Mouse (Mus musculus): ENCODE measurements around the gene Borcs5. TPM values are rescaled to one million over a fixed set of nuclear protein-coding genes. Genes with fewer than 3 reads are reported as not detected.

The Borcs5 gene
- total RNA-seq, 2 experiments from 2014 or later = 38.1 to 43.7 TPM

- no peak for DNase-seq (ENCODE audit: low spot score in 2 of 2)
Measured at GRCm38 (mm10) chr6:134713321-134713720, 74.0 kb downstream of the Borcs5 start.

DNA sequence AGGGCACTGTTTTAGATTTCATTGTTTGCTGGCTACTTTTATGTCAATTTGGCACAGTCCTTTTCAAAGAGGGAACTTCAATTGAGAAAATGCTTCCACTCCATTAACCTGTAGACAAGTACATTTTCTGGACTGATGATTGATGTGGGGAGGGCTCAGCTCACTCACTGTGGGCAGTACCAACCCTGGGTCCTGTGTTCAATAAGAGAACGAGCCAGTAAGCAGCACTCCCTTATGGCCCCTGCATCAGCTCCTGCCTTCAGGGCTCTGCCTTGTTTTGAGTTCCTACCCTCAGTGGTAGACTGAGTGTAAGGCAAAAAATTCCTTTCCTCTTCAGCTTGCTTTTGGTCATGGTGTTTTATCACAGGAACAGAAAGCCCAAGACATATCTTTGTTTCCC lies 74.6 kb downstream of the Borcs5 start:
- no peak for DNase-seq (ENCODE audit: low spot score in 2 of 2)

- no peak for DNase-seq (ENCODE audit: low spot score in 2 of 2)
Measured at GRCm38 (mm10) chr6:134716168-134716587, 76.9 kb downstream of the Borcs5 start.

GRCm38 (mm10) chr6:134717886-134718667 lies 78.8 kb downstream of the Borcs5 start:
- DNase-seq (ENCODE audit: low spot score in 2 of 2) = no peak

DNA sequence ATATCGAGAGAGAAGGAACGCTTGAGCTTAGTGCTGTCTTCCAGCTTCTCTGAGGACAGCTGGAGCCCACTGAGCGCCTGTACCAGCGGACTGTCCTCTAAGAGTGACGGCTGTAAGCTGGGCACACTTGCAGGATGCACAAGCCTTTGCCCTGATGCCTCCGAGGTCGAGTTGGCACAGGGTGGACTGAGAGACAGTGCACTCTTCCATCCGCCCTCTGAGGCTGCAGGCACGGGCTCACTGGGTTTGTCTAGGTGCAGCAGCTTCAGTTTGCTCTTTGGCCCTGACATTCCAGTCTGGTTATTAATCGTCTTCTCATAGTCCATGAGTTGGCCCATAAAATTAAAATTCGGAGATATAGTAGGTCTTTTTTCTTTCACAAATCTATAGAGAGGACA lies 79.4 kb downstream of the Borcs5 start:
- no peak for DNase-seq (ENCODE audit: low spot score in 2 of 2)

- no peak for DNase-seq (ENCODE audit: low spot score in 2 of 2)
Measured at GRCm38 (mm10) chr6:134719156-134719555, 79.8 kb downstream of the Borcs5 start.

DNA sequence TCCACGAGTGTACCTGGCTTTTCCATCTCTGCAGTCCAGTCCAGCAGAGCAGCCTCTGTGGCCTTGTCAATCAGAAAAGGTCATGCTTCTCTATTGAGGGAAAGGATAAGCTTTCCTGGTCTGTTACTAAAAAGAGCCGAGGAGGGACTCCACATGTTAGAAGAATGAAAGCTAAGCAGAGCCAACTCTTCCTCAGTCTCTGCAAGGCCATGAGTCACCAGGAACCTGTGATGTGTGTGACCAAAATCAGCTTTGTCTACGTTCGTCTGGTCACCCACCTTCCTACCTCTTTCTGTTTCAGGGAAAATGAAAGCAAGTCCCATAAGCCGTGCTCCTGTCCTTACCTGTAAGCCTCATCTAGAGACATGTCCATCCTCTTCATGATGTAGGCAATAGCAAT lies 80.8 kb downstream of the Borcs5 start:
- no peak for DNase-seq (ENCODE audit: low spot score in 2 of 2)

DNA sequence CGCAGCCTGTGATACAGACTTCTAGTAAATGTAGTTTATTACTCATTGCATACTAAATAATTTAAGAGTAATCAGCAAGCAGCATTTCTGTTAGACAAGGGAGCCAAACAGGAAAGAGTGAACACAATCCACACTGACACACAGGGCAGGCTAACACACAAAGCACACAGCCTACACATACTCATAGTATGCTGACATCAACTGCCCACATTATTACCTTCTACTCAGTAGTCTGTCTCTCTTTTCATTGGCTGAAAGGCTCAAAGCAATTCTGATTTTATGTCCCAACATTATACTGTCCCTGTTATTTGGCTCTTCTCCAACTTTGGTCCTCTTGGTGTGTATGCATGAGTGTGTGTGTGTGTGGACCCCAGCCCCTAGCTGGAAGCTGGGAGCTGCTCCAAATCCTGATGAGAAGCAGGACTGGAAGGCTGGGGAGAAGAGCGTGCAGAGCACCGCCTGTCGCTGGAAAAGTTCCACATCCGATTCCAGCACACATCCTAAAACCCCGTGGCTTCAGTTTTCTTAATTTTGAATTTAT lies 82.5 kb downstream of the Borcs5 start:
- DNase-seq (ENCODE audit: low spot score in 2 of 2) = no peak

DNA sequence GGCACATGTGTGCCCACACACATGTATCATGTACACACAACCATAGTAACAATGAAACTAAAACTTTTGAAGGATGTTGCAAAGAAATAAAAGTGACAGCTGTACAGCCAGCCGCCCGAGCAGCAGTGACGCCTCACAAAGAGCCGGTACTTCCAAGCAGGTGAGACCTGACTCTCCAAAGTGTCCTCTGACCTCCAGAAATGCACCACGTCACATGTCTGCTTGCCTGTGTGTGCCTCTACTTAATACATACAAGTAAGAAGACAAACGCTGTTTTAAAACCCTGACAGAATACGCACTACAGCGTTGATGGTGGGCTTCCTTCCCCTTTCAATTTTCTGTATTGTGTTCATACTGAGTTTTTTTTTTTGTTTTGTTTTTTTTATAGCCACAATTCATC lies 83.6 kb downstream of the Borcs5 start:
- no peak for DNase-seq (ENCODE audit: low spot score in 2 of 2)

DNA sequence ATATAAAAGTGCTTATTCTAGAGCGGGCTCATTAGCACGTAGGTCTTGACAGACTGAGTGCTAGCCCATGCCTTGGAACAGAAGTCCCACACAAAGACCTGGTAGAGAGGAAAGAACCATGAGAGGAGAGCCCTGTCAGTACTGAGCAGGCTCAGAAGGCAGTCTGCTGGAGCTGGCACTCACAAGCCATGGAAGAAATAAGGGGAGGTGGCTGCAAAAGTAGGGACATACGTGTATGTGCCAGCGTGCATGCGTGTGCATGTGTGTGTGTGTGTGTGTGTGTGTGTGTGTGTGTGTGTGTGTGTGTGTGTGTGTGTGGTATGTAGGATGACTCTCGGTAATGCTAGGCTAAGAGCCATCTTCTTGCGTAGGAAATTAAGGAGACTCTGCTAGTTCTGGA lies 84.0 kb downstream of the Borcs5 start:
- DNase-seq (ENCODE audit: low spot score in 2 of 2) = no peak

DNA sequence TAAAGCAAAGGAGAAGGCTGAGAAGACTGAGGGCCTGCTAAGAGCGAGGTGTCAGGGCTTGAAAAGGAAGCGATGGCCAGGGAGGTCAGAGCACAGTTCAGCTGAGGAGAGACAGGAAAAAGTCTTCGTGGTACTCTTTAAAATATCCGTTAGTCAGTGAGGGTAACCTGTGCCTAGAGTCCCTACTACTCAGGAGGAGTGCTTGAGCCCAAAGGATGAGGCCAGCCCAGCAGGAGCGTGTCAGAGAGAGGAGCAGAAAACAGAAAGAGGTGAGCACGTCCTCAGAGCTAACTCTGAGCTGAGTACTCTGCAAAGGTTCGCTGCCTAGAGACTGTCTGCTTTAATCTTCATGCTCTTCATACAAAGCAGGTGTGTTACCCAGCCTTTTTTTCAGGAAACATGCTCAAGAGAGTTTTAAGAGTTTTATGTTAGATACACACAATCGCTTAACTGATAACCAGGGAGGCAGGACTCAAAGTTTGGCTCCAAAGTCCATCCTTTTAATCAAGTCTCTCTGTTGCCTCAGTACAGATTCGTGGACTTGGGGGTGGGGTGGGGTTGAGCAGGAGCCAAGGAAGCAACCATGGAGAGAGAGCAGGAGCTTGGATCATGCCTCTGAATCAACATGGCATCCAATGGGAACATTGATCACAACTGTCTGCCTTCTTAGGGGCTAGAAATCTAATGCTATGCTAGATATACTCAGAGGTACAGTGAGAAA lies 84.7 kb downstream of the Borcs5 start:
- DNase-seq (ENCODE audit: low spot score in 2 of 2) = no peak

- no peak for DNase-seq (ENCODE audit: low spot score in 2 of 2)
Measured at GRCm38 (mm10) chr6:134725406-134725805, 86.1 kb downstream of the Borcs5 start.

DNA sequence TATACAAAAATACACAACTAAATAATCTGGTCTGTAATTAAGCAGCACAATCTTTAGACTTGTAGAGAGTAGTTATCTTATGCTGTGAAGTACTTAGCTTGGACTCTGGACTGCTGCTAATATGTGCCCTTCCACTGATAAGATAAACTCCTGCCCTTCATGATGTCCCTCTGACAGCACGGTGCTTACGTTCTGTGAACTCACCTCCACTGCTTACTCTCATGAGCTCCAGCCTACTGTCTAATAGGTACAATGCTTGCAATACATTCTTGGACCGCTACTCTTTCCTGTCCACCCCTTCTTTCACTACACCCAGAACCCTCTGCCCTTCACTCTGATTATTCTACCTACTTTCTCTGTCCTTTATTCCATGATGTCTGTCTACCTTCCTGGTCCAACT lies 91.7 kb downstream of the Borcs5 start:
- no peak for DNase-seq (ENCODE audit: low spot score in 2 of 2)

- no peak for DNase-seq (ENCODE audit: low spot score in 2 of 2)
Measured at GRCm38 (mm10) chr6:134732813-134733212, 93.5 kb downstream of the Borcs5 start.

DNA sequence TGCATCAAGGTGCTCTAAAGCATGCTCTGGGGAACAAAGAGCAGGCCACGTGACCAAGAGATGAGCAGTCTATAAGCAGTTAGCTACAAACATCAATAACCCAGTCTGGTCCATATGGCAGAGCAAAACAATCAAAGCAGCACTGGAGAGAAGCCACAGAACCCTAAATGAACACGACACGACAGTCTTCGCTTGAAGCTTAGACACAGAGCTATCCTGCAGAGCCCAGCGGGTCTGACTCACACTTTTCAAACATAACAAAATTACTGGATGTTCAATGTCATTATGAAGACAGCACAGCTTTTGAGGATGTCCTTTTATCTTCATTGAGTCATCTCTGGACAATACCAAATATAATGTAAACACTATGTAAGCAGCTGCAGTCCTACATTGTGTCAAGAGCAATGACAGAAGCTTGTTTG lies 94.5 kb downstream of the Borcs5 start:
- DNase-seq (ENCODE audit: low spot score in 2 of 2) = no peak

DNA sequence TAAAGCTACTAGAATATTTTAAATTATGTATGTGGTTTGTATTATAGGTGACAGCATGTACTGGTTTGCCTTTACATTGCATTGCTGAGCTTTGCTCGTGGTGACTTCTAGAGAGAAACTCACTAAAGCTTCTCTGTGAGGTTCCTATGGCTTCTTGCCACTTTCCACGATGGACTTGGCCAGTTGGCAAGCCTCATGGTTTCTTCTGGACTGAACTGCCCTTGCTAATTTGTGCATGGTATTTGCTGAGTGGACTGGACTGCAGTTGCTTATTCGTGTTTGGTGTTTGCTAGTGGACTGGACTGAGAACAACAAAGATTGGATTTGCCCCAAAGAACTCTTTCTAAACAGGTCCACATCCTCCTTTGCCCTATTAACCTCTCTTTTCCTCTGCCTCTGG lies 97.5 kb downstream of the Borcs5 start:
- no peak for DNase-seq (ENCODE audit: low spot score in 2 of 2)

DNA sequence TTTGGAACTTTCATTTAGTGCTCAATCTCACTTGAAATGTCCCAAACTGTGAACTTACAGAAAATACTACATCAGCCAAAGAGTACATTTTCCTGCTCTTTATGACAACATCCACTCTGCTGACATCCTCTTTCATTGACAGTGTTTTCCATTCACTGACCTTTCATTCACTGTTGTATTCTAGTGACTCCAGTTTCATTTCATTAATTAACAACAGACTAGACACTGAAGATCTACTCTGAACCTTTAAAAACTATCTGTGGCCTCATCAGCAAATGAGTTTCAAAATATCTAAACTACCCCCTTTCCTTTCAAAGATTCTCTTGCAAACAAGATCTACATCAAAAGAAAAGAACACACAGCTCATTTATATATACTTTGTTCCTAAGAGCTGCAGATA lies 104.3 kb downstream of the Borcs5 start:
- DNase-seq (ENCODE audit: low spot score in 2 of 2) = no peak

DNA sequence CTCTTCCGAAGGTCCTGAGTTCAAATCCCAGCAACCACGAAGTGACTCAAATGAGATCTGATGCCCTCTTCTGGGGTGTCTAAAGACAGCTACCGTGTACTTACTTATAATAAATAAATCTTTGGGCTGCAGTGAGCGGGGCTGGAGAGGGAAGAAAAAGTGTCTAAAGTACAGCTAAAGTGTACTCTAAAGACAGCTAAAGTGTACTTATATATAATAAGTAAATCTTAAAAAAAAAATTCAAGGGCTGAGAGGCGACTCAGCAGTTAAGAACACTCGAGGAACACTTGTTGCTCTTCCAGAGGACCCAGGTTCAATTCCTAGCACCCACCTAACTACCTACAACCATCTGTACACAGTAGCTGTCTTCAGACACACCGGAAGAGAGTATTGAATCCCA lies 106.6 kb downstream of the Borcs5 start:
- DNase-seq (ENCODE audit: low spot score in 2 of 2) = no peak

GRCm38 (mm10) chr6:134748126-134748525 lies 108.8 kb downstream of the Borcs5 start:
- no peak for DNase-seq (ENCODE audit: low spot score in 2 of 2)

DNA sequence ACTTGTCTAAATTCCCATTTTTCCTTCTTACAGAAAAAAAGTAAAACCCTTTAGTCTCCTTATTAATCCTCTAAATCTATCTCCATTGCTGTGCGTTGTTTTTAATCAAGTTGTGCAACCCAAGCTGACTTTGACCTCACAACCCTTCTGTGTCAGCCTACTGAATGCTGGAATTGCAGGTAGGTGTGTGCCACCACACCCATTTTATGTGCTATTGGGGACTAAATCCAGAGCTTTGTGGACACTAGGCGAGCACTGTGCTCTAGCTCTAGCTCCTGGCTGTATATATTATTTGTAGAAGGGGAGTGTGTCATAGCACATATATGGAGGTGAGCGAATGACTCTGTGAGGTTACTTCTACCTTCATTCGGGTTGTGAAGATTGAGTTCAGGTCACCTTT lies 111.8 kb downstream of the Borcs5 start:
- DNase-seq (ENCODE audit: low spot score in 2 of 2) = no peak

GRCm38 (mm10) chr6:134751883-134752647 lies 112.8 kb downstream of the Borcs5 start:
- DNase-seq (ENCODE audit: low spot score in 2 of 2) = no peak

DNA sequence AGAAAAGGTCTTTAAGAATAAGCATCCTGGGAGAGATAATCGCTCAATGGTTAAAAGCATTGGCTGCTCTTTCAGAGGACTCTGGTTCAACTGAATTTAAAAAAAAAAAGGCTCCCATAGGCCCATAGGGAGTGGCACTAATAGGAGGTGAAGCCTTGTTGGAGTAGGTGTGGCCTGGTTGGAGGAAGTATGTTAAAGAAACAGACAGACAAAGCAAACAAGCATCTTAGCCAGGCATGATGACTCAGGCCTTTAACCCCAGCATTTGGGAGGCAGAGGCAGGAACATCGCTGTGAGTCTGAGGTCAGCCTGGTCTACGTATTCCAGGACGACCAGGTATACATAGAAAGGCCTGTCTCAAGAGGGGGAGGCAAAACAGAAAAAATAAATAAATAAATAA lies 114.1 kb downstream of the Borcs5 start:
- no peak for DNase-seq (ENCODE audit: low spot score in 2 of 2)

Data from layer of hippocampus, adult 18-20 months (tissue).